ENCODE assay signal across 24 mouse cellular contexts in genomic region chr9:51215949-51216348, GRCm38 (mm10). TPM values are rescaled to one million over a fixed set of nuclear protein-coding genes. Genes with fewer than 3 reads are reported as not detected.
"Had no signal": no experiment of that assay in that cellular context is flagged by ENCODE, and none has a peak within 500 bp of the region (broad histone marks: within the 10 kb centered on the region; RNA-seq: fewer than 3 reads in every experiment).

No protein-coding gene starts in this region.

- H3K9ac ChIP-seq: limb, embryonic 13.5 days; liver, embryonic 13.5 days; lung, embryonic 14.5 days; midbrain, embryonic 12.5 days; midbrain, embryonic 15.5 days; neural tube, embryonic 13.5 days had no signal

- H3K36me3 ChIP-seq: limb, embryonic 10.5 days; limb, embryonic 13.5 days; liver, embryonic 13.5 days; midbrain, embryonic 12.5 days; midbrain, embryonic 15.5 days; neural tube, embryonic 13.5 days had no signal

- H3K27me3 ChIP-seq: limb, embryonic 13.5 days; liver, embryonic 13.5 days; midbrain, embryonic 12.5 days; midbrain, embryonic 15.5 days; neural tube, embryonic 13.5 days had no signal

- DNase-seq: kidney, adult 18-20 months; kidney, adult 9 months; kidney, postnatal 14 days; kidney, postnatal 4 days; liver; liver, embryonic 13.5 days; lung, embryonic 14.5 days; thymus, adult 18-20 months; thymus, postnatal 4 days had no signal

- H3K4me2 ChIP-seq: limb, embryonic 13.5 days; liver, embryonic 13.5 days; lung, embryonic 14.5 days; midbrain, embryonic 12.5 days; midbrain, embryonic 15.5 days; neural tube, embryonic 13.5 days had no signal

- H3K9me3 ChIP-seq: limb, embryonic 10.5 days; limb, embryonic 13.5 days; liver, embryonic 13.5 days; midbrain, embryonic 12.5 days; midbrain, embryonic 15.5 days; neural tube, embryonic 13.5 days had no signal

- H3K4me3 ChIP-seq: limb, embryonic 10.5 days; limb, embryonic 13.5 days; liver, embryonic 13.5 days; midbrain, embryonic 12.5 days; midbrain, embryonic 15.5 days; neural tube, embryonic 13.5 days had no signal

- H3K4me1 ChIP-seq: limb, embryonic 10.5 days; liver, embryonic 13.5 days; midbrain, embryonic 12.5 days; midbrain, embryonic 15.5 days; neural tube, embryonic 13.5 days had no signal

- ATAC-seq: lung, postnatal 0 days; midbrain, embryonic 15.5 days had no signal

- H3K27ac ChIP-seq: limb, embryonic 10.5 days; limb, embryonic 13.5 days; liver, embryonic 13.5 days; macrophage; midbrain, embryonic 12.5 days; midbrain, embryonic 15.5 days; neural tube, embryonic 13.5 days had no signal

RNA-seq across cellular contexts. Expression of gene Pou2af1, which starts 2.4 kb away (rescaled TPM):
- total RNA-seq: layer of hippocampus, postnatal 14 days; left cerebral cortex, adult 18-20 months had no signal
- polyA plus RNA-seq: kidney, embryonic 16.5 days; limb, embryonic 10.5 days; limb, embryonic 13.5 days; lung, embryonic 14.5 days; midbrain, embryonic 12.5 days; neural tube, embryonic 13.5 days had no signal

RNA-seq across cellular contexts. Expression of gene Gm32742, which starts 50.6 kb away (rescaled TPM):
- total RNA-seq: layer of hippocampus, adult 18-20 months; layer of hippocampus, postnatal 14 days; left cerebral cortex, adult 18-20 months; left cerebral cortex, postnatal 25 days; megakaryocyte, adult 5-6 weeks; neutrophil, adult 5-6 weeks had no signal
- polyA plus RNA-seq: limb, embryonic 10.5 days; limb, embryonic 13.5 days; liver, embryonic 13.5 days; liver, embryonic 16.5 days; lung, embryonic 14.5 days; macrophage; midbrain, embryonic 12.5 days; midbrain, embryonic 15.5 days had no signal
